Mouse (Mus musculus) 3134 (cell line): ENCODE measurements around the gene Nfe2l3.
A peak's percentile ranks its signal among the peaks of the same experiment; 100 is the strongest.
"Not testable (repeated sequence)": the region's sequence is repeated elsewhere in the genome, so short reads cannot be mapped to it uniquely, and the experiment has no call there.

Experiments used
- DNase-seq: peaks from one replicate; pipeline ENCODE4 v3.0.0-alpha.2; 2011; ENCODE audit warnings: low spot score; ENCODE audit not compliant: insufficient read length; ENCODE audit errors: extremely low read depth

Gene Nfe2l3

GRCm38 (mm10) chr6:51484556-51484955 is 52.1 kb downstream of the Nfe2l3 start:
- DNase-seq, result not testable (repeated sequence)

DNA sequence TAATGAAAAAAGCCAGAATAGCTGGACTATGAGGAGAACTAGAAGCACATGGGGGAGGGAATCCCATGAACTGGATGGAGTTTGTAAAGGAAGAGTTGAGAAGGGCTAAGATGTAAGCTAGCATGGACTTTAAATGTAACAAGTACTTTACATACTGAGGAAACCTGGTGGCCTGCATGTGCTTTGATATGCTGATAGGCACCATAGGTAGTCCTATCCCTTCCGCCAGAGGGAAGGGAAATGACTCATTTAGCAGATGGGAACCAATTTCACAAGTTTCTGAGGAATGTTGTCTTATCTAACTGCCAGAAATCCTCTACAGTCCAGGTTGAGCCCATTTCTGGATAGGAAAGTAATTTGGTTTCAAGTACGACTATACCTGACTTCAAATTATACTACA is 53.2 kb downstream of the Nfe2l3 start:
- no peak for DNase-seq

GRCm38 (mm10) chr6:51486076-51486710 is 53.7 kb downstream of the Nfe2l3 start:
- no peak for DNase-seq

DNA sequence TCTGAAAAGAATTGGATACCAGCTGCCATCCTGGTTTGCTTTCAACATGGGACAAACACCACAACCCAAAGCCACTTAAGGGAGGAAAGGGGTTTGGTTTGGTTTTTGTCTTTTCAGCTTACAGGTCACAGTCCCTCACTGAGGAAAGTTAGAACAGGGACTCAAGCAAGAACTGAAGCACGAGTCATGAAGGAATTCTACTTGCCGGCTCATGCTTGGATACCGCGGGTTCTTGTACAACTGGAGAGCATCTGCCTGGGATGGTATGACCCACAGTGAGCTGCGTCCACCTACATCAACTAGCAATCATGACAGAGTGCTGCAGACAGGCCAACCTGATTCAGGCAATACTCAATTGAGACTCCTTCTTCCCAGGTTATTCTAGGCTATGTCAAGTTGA is 54.3 kb downstream of the Nfe2l3 start:
- DNase-seq, result no peak

- peak; percentile 60 for DNase-seq
Observed at GRCm38 (mm10) chr6:51489787-51490186, 57.3 kb downstream of the Nfe2l3 start.

- DNase-seq, result no peak
Observed at GRCm38 (mm10) chr6:51497321-51498111, 65.0 kb downstream of the Nfe2l3 start.

DNA sequence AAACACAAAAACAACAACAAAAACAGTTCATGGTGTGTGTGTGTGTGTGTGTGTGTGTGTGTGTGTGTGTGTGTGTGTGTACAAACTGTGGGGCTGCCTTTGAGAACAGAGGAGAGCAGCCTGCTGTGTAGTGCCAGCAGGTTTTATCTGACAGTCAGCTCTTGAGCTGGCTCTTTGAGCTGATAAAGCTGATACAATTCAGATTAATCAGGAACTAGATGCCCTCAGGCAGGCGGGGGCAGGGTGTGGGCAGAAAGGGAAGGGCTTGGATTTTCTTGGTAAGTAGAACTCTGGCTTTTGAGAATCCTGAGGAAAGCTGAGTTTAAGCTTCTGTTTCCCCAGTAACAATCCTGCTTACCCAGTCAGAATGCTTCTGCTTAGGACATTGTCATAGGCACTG is 73.2 kb downstream of the Nfe2l3 start:
- no peak for DNase-seq

DNA sequence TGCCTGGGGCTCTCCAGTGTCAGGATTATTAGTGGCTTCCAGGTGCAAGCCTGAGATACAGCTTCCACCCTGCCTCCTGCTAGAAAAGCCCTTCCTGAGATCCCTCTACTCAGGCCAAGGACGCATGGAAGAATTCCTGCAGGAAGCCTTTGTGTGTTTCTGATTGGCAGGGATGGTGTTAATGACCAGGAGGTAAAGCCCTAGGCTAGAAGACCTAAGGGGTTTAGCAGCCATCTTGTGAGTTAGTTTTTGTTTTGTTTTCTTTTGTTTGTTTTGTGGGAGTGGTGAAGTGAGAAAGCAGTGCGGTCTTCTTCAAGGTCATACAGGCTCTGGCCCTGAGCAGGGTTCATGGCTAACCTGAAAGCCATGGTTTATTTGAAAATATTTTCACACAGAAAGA is 75.1 kb downstream of the Nfe2l3 start:
- DNase-seq, result no peak
